Mouse (Mus musculus) G1E (cell line): ENCODE measurements around the gene Nudt17.

ENCODE experiments used
- CTCF ChIP-seq: IDR thresholded peaks from 2 replicates; pipeline ENCODE4 v1.5.1; 2012; ENCODE audit warnings: low read depth, low read length, inconsistent platforms, mixed read lengths
- POLR2AphosphoS5 ChIP-seq: IDR thresholded peaks from 2 replicates; pipeline ENCODE4 v1.6.1; 2012; ENCODE audit warnings: low read depth, low read length, inconsistent platforms; ENCODE audit not compliant: insufficient replicate concordance
- TAL1 ChIP-seq: conservative IDR thresholded peaks from 2 replicates; pipeline ENCODE4 v1.6.1; 2012; ENCODE audit warnings: low read depth, low read length, inconsistent platforms, mixed read lengths

DNA sequence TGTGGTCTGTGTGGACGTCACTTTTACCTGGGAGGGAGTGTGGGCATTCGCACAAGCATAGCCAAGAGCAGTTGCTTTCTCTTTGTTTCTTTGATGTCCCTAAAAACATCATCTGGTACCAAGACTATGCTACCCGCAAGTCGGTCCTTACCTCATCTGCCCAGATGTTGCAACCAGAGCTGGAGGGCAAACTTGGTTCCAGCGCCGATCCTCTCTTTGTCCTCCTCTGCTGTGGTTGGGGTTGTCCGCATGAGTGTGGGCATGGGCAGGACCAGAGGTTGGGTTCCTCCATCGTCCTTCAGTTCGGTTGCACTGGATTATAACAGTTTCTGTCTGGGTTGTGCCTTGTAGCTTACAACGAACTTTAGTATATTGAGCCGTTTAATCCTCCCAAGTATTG is 2.1 kb downstream of the Nudt17 start:
- no peak for TF ChIP-seq CTCF
- TF ChIP-seq POLR2AphosphoS5: no peak
- TF ChIP-seq TAL1: no peak
